Mouse (Mus musculus) embryonic facial prominence, embryonic 12.5 days (tissue): ENCODE measurements at regions not wholly inside any gene's neighbourhood (a gene's known extent, or its start where the extent isn't known, plus 50 kb on each side); places are given as distances from the start of the nearest gene placed in this dataset.

Source experiments
- ATAC-seq: fragments of 200-750 bp; cut with Nextera tagmentation; 2 replicates; pipeline ENCODE4 v1.8.0; 2017; ENCODE audit not compliant: insufficient number of reproducible peaks, insufficient read depth, low FRiP score, low TSS enrichment
- H3K27ac ChIP-seq: fragments of 300-500 bp; sonication (generic); 2 replicates; pipeline ENCODE4 v1.5.1; 2016; ENCODE audit warnings: mild to moderate bottlenecking
- H3K27me3 ChIP-seq: fragments of 300-500 bp; sonication (generic); 2 replicates; pipeline ENCODE4 v1.6.1; 2016; ENCODE audit warnings: mild to moderate bottlenecking, moderate library complexity
- H3K36me3 ChIP-seq: fragments of 300-500 bp; sonication (generic); 2 replicates; pipeline ENCODE4 v1.6.1; 2016; ENCODE audit warnings: mild to moderate bottlenecking
- H3K4me1 ChIP-seq: fragments of 300-500 bp; sonication (generic); 2 replicates; pipeline ENCODE4 v1.6.1; 2016
- H3K4me2 ChIP-seq: fragments of 300-500 bp; sonication (generic); replicated peaks from 2 replicates; pipeline ENCODE4 v1.6.1; 2016; ENCODE audit warnings: mild to moderate bottlenecking, moderate library complexity
- H3K4me3 ChIP-seq: fragments of 300-500 bp; sonication (generic); 2 replicates; pipeline ENCODE4 v1.5.1; 2016; ENCODE audit warnings: mild to moderate bottlenecking
- H3K9ac ChIP-seq: fragments of 300-500 bp; sonication (generic); 2 replicates; pipeline ENCODE4 v1.6.1; 2016; ENCODE audit warnings: mild to moderate bottlenecking, moderate library complexity
- H3K9me3 ChIP-seq: fragments of 300-500 bp; sonication (generic); 2 replicates; pipeline ENCODE4 v1.6.1; 2016; ENCODE audit warnings: mild to moderate bottlenecking, moderate library complexity
- WGBS: fragments of 180-500 bp; shearing (Covaris S2); methylation state at CpG from one replicate; pipeline ENCODE4 v1.1.7; 2016; 5-methylcytosine and 5-hydroxymethylcytosine counted together

- Histone ChIP-seq H3K27ac (no peak overlapping the region), H3K4me3 (no peak overlapping the region), H3K9ac (no peak overlapping the region), H3K27me3 (no peaks in the 10 kb centered on the region), H3K36me3 (no peaks in the 10 kb centered on the region), H3K4me1 (peaks cover 14% of the 10 kb centered on the region), H3K4me2 (no peak overlapping the region), H3K9me3 (no peaks in the 10 kb centered on the region)
- 57% methylated on average over 2 of the region's 2 CpGs for WGBS
- no peak for ATAC-seq
Measured at GRCm38 (mm10) chr15:62132895-62133294, 1210.1 kb upstream of the A1bg start.

- 51% methylated on average over 3 of the region's 3 CpGs for WGBS
- Histone ChIP-seq H3K36me3 (no peaks in the 10 kb centered on the region), H3K4me1 (peaks cover 21% of the 10 kb centered on the region), H3K9ac (no peak overlapping the region), H3K4me3 (no peak overlapping the region), H3K9me3 (no peaks in the 10 kb centered on the region), H3K27me3 (no peaks in the 10 kb centered on the region), H3K27ac (no peak overlapping the region), H3K4me2 (no peak overlapping the region)
- no peak for ATAC-seq
Measured at GRCm38 (mm10) chr15:62131686-62132085, 1208.9 kb upstream of the A1bg start.

GRCm38 (mm10) chr15:62130530-62130929 lies 1207.7 kb upstream of the A1bg start:
- Histone ChIP-seq H3K9me3 (no peaks in the 10 kb centered on the region), H3K27ac (no peak overlapping the region), H3K27me3 (no peaks in the 10 kb centered on the region), H3K4me1 (peaks cover 21% of the 10 kb centered on the region), H3K4me2 (no peak overlapping the region), H3K36me3 (no peaks in the 10 kb centered on the region), H3K9ac (no peak overlapping the region), H3K4me3 (no peak overlapping the region)
- 71% methylated on average over 2 of the region's 4 CpGs for WGBS
- no peak for ATAC-seq

DNA sequence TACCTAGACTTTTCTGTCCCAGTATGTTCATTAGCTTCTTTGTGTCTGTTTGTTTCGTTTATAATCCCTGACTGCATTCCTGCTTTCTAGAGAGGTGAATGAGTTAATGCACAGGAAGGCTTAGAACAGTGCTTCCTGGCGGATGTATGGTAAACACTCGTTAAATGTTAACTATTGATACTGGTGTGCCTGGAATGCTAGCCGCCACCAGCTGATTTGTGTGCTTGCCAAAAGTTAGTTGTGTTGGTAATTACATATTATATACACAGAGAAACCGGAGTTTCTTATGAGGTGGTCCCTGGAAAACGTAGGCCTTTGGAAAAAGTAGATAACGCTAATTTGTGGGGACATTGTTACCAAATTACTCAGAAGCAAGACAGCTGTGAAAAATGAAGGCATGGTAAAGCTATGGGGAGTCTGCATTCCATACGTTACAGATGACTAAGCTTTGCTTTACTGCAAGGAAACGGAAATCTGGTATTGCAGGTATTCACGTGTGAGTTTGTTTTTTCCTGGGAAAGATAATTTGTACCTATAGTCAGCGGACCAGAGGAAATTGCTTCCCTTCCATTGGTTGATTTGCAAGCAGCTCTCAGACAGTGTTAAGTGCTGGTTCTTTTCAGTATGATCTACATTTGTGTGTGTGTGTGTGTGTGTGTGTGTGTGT lies 1205.9 kb upstream of the A1bg start:
- ATAC-seq, result peak; percentile 25; the same call in 1 of the 2 replicates
- H3K27me3 ChIP-seq, result no peaks in the 10 kb centered on the region
- no peak overlapping the region for H3K9ac ChIP-seq
- 39% methylated on average over 11 of the region's 11 CpGs for WGBS
- H3K4me1 ChIP-seq, result peaks cover 21% of the 10 kb centered on the region
- no peaks in the 10 kb centered on the region for H3K36me3 ChIP-seq
- no peak overlapping the region for H3K4me3 ChIP-seq
- no peaks in the 10 kb centered on the region for H3K9me3 ChIP-seq
- H3K4me2 ChIP-seq, result no peak overlapping the region
- no peak overlapping the region for H3K27ac ChIP-seq

DNA sequence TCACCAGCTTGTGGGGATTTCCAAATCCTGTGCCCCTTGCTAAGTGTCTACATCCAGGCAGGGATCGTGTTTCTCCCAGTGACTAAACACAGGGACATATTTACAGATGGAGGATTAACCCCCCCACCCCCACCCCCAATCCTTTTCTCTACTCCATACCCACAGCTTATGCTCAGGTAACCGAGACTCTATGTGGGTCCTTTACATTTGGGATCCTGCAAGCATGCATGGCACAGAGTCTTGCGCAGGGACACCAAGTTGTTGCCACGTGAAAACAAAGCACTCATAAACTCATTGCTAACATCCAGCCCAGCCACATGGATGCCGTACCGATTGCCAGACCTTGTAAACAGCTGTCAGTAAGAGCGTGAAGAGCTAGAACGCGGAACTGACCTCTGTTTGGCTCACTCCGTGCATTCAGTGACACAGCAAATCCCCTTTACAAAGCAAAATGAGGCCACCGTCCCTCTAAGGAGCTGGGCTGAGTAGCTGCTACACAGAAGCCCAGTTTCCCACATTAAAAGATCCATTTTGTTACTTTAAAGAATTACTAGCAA lies 1204.9 kb upstream of the A1bg start:
- Histone ChIP-seq H3K4me3 (no peak overlapping the region), H3K4me2 (no peak overlapping the region), H3K9me3 (no peaks in the 10 kb centered on the region), H3K36me3 (no peaks in the 10 kb centered on the region), H3K9ac (no peak overlapping the region), H3K27ac (no peak overlapping the region), H3K27me3 (no peaks in the 10 kb centered on the region), H3K4me1 (peaks cover 20% of the 10 kb centered on the region)
- WGBS, result 39% methylated on average over 11 of the region's 11 CpGs
- 0 out of 2 replicates have a peak, but pooled peaks have one; percentile 50 for ATAC-seq

- no peak for ATAC-seq
- 96% methylated on average over 7 of the region's 7 CpGs for WGBS
- H3K9me3 ChIP-seq, result no peaks in the 10 kb centered on the region
Measured at GRCm38 (mm10) chr15:62125718-62126117, 1202.9 kb upstream of the A1bg start.

GRCm38 (mm10) chr15:62123756-62124155 lies 1200.9 kb upstream of the A1bg start:
- peaks cover 16% of the 10 kb centered on the region for H3K4me1 ChIP-seq
- no peaks in the 10 kb centered on the region for H3K27me3 ChIP-seq
- WGBS, result 68% methylated on average over 4 of the region's 4 CpGs
- H3K9me3 ChIP-seq, result no peaks in the 10 kb centered on the region
- no peak overlapping the region for H3K27ac ChIP-seq
- no peak for ATAC-seq
- H3K36me3 ChIP-seq, result no peaks in the 10 kb centered on the region
- no peak overlapping the region for H3K9ac ChIP-seq
- no peak overlapping the region for H3K4me3 ChIP-seq
- H3K4me2 ChIP-seq, result no peak overlapping the region

More at GRCm38 (mm10) chr15:62125718-62126117, 1202.9 kb upstream of the A1bg start:
- no peak overlapping the region for H3K9ac ChIP-seq
- H3K4me3 ChIP-seq, result no peak overlapping the region
- peaks cover 17% of the 10 kb centered on the region for H3K4me1 ChIP-seq
- no peaks in the 10 kb centered on the region for H3K36me3 ChIP-seq
- H3K27ac ChIP-seq, result no peak overlapping the region
- H3K27me3 ChIP-seq, result no peaks in the 10 kb centered on the region
- no peak overlapping the region for H3K4me2 ChIP-seq

- Histone ChIP-seq H3K4me1 (peaks cover 6% of the 10 kb centered on the region), H3K9ac (no peak overlapping the region), H3K9me3 (no peaks in the 10 kb centered on the region), H3K27ac (no peak overlapping the region), H3K4me2 (no peak overlapping the region), H3K27me3 (no peaks in the 10 kb centered on the region), H3K4me3 (no peak overlapping the region), H3K36me3 (no peaks in the 10 kb centered on the region)
- ATAC-seq, result no peak
- 84% methylated on average over 9 of the region's 9 CpGs for WGBS
Measured at GRCm38 (mm10) chr15:62122265-62123023, 1199.6 kb upstream of the A1bg start.

DNA sequence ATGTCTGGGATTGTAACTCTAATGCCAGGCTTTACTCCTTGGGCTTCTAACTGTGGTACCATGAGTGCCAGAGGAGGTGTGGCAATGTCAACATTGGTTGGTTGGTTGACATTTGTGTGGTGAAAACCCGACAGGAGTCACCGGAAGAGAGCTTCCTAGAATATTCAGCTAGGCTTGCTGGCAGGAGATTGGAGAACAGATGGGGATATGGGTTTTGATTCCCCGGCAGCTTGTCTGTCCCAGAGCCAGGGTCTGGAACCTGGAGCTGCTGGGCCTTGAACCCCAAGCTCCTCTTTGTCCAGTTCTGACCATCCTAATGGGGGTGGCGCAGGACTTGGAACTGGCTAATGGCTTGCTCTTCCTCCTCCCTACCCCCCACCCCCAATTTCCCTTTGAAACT lies 1198.9 kb upstream of the A1bg start:
- Histone ChIP-seq H3K36me3 (no peaks in the 10 kb centered on the region), H3K4me2 (no peak overlapping the region), H3K27me3 (no peaks in the 10 kb centered on the region), H3K4me1 (peaks cover 4% of the 10 kb centered on the region; the same call in 1 of the 2 replicates), H3K9me3 (no peaks in the 10 kb centered on the region), H3K9ac (no peak overlapping the region), H3K4me3 (no peak overlapping the region), H3K27ac (no peak overlapping the region)
- WGBS, result 91% methylated on average over 4 of the region's 4 CpGs
- ATAC-seq, result no peak

GRCm38 (mm10) chr15:62120735-62121134 lies 1197.9 kb upstream of the A1bg start:
- Histone ChIP-seq H3K9me3 (no peaks in the 10 kb centered on the region), H3K4me1 (peaks cover 4% of the 10 kb centered on the region; the same call in 1 of the 2 replicates), H3K4me3 (no peak overlapping the region), H3K36me3 (no peaks in the 10 kb centered on the region), H3K27ac (no peak overlapping the region), H3K9ac (no peak overlapping the region), H3K4me2 (no peak overlapping the region), H3K27me3 (no peaks in the 10 kb centered on the region)
- 20% methylated on average over 4 of the region's 4 CpGs for WGBS
- ATAC-seq, result no peak

DNA sequence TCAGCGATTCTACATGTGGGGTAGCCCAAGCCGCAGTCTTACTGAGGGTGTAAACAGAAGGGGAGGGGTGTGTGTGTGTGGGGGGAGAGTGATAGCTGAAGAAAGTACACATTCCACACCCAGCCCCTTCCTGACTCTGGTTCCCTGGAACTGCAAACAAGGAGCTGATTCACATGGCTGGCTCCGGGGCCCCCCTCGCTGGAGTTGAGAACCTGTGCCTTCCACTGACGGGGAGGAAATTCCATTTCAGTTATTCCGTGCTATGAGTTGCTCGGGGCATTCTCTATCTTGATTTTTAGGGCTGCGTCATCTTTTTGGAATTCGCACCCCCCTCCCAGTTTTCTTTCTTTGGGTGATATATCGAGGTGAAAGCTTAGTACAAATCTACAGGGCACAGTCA lies 1196.2 kb upstream of the A1bg start:
- H3K9ac ChIP-seq, result no peak overlapping the region
- no peaks in the 10 kb centered on the region for H3K9me3 ChIP-seq
- 35% methylated on average over 10 of the region's 10 CpGs for WGBS
- H3K4me1 ChIP-seq, result peaks cover 4% of the 10 kb centered on the region; the same call in 1 of the 2 replicates
- no peak for ATAC-seq
- H3K36me3 ChIP-seq, result no peaks in the 10 kb centered on the region
- no peak overlapping the region for H3K27ac ChIP-seq
- H3K4me2 ChIP-seq, result no peak overlapping the region
- H3K4me3 ChIP-seq, result no peak overlapping the region
- H3K27me3 ChIP-seq, result no peaks in the 10 kb centered on the region

GRCm38 (mm10) chr15:62116184-62116583 lies 1193.4 kb upstream of the A1bg start:
- Histone ChIP-seq H3K27ac (no peak overlapping the region), H3K9ac (no peak overlapping the region), H3K4me2 (no peak overlapping the region), H3K36me3 (no peaks in the 10 kb centered on the region), H3K4me1 (peaks cover 4% of the 10 kb centered on the region; the same call in 1 of the 2 replicates), H3K9me3 (no peaks in the 10 kb centered on the region), H3K27me3 (no peaks in the 10 kb centered on the region), H3K4me3 (no peak overlapping the region)
- WGBS, result 81% methylated on average over 1 of the region's 1 CpGs
- ATAC-seq, result no peak
